Mouse (Mus musculus) embryonic facial prominence, embryonic 15.5 days (tissue): ENCODE measurements at regions not wholly inside any gene's neighbourhood (a gene's known extent, or its start where the extent isn't known, plus 50 kb on each side); places are given as distances from the start of the nearest gene placed in this dataset.
"Not testable (repeated sequence)": the region's sequence is repeated elsewhere in the genome, so short reads cannot be mapped to it uniquely, and the experiment has no call there.

Source experiments
- ATAC-seq: fragments of 200-750 bp; cut with Nextera tagmentation; 2 replicates; pipeline ENCODE4 v1.8.0; 2017; ENCODE audit warnings: low read depth, moderate TSS enrichment; ENCODE audit not compliant: insufficient number of reproducible peaks, low FRiP score, low TSS enrichment
- H3K27ac ChIP-seq: fragments of 300-500 bp; sonication (generic); replicated peaks from 2 replicates; pipeline ENCODE4 v1.5.1; 2015; ENCODE audit warnings: mild to moderate bottlenecking, inconsistent platforms
- H3K27me3 ChIP-seq: fragments of 300-500 bp; sonication (generic); 2 replicates; pipeline ENCODE4 v1.6.1; 2015; ENCODE audit warnings: inconsistent platforms
- H3K36me3 ChIP-seq: fragments of 300-500 bp; sonication (generic); 2 replicates; pipeline ENCODE4 v1.6.1; 2015; ENCODE audit warnings: mild to moderate bottlenecking, inconsistent platforms
- H3K4me1 ChIP-seq: fragments of 300-500 bp; sonication (generic); 2 replicates; pipeline ENCODE4 v1.6.1; 2015; ENCODE audit warnings: inconsistent platforms
- H3K4me2 ChIP-seq: fragments of 300-500 bp; sonication (generic); replicated peaks from 2 replicates; pipeline ENCODE4 v1.6.1; 2015; ENCODE audit warnings: mild to moderate bottlenecking, inconsistent platforms
- H3K4me3 ChIP-seq: fragments of 300-500 bp; sonication (generic); replicated peaks from 2 replicates; pipeline ENCODE4 v1.5.1; 2015; ENCODE audit warnings: mild to moderate bottlenecking, inconsistent platforms
- H3K9ac ChIP-seq: fragments of 300-500 bp; sonication (generic); 2 replicates; pipeline ENCODE4 v1.6.1; 2015; ENCODE audit warnings: inconsistent platforms
- H3K9me3 ChIP-seq: fragments of 300-500 bp; sonication (generic); replicated peaks from 2 replicates; pipeline ENCODE4 v1.6.1; 2016; ENCODE audit warnings: inconsistent platforms
- WGBS: fragments of 180-500 bp; shearing (Covaris S2); methylation state at CpG from one replicate; pipeline ENCODE4 v1.1.7; 2015; 5-methylcytosine and 5-hydroxymethylcytosine counted together

DNA sequence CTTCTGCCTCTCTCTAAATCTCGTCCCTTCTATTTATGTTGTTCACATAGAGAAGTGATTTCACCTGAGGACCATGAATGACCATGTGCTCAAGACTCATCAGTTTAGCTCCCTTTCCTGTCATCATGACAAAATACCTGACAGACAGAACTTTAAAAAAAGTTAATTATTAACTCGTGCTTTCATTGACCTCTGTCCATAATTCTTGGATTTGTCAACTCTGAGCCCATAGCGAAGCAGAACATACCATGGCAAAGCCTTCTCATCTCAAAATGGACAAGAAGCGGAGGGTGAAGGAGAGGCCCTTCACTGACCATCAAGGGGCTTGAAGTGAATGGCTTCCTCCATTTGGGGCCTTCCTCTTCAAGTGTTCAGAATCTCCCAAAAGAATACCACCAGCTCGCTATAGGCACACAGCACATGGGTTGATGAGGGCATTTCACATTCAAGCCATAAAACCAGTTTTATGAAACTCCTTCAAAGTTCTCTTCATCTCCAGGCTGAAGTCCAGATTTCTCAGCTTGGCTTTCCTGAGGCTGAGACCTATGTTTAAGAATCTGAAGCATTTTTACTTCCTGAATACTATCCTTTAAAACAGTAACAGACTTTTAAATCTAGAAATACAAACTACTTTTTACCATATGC is 144.0 kb upstream of the P2ry1 start:
- ATAC-seq, result no peak
- Histone ChIP-seq H3K27ac (no peak overlapping the region), H3K4me2 (no peak overlapping the region), H3K9ac (no peak overlapping the region), H3K27me3 (no peaks in the 10 kb centered on the region), H3K9me3 (no peaks in the 10 kb centered on the region), H3K36me3 (no peaks in the 10 kb centered on the region), H3K4me1 (no peaks in the 10 kb centered on the region), H3K4me3 (no peak overlapping the region)
- WGBS, result 87% methylated on average over 5 of the region's 5 CpGs

DNA sequence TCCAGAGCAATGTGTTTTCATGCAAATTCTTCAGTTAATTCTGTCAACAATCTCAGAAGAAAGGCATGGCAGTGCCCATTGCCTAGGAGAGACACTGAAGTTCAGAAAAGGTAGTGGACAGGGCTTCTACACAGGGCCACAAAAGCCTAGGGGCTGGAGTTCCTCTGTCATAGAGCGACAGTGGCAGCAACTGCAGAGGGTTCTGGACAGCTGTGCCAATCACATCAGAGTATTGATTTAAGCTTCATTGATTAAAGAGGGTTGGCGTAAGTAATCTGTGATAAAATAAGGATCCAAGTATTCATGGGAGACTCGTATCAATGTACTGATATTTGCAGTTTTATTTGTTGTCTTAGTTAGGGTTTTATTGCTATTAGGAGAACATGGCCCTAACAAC is 143.5 kb upstream of the P2ry1 start:
- Histone ChIP-seq H3K4me2 (no peak overlapping the region), H3K9ac (no peak overlapping the region), H3K4me3 (no peak overlapping the region), H3K4me1 (no peaks in the 10 kb centered on the region), H3K27ac (no peak overlapping the region), H3K27me3 (no peaks in the 10 kb centered on the region), H3K36me3 (no peaks in the 10 kb centered on the region), H3K9me3 (no peaks in the 10 kb centered on the region)
- WGBS, result 90% methylated on average over 3 of the region's 3 CpGs
- ATAC-seq, result no peak

- H3K4me1 ChIP-seq, H3K27me3 ChIP-seq, H3K9me3 ChIP-seq, H3K4me3 ChIP-seq, H3K36me3 ChIP-seq, H3K27ac ChIP-seq, H3K9ac ChIP-seq, ATAC-seq, H3K4me2 ChIP-seq: not testable (repeated sequence)
- 92% methylated on average over 11 of the region's 11 CpGs for WGBS
Measured at GRCm38 (mm10) chr3:60876858-60877257, 125.7 kb upstream of the P2ry1 start.

DNA sequence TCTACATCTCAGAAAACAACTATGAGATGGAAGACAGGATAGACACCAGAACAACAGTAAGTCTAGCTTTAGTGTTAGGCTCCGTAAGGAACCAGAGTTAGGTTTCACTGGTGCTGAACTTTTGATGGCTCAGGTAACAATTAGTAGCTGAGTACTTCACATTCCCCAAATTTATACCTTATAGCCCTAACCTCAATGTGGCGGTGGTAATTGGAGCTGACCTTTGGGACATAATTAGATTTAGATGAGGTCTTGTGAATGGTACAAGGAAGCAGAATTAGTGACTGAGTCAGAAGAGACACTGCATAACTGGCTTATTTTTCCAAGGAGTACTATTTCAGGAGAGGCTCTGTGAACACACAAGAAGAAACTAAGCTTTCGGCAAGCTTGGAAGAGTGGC is 123.7 kb upstream of the P2ry1 start:
- no peak for ATAC-seq
- Histone ChIP-seq H3K9ac (no peak overlapping the region), H3K4me2 (no peak overlapping the region), H3K4me1 (no peaks in the 10 kb centered on the region), H3K27me3 (no peaks in the 10 kb centered on the region), H3K27ac (no peak overlapping the region), H3K9me3 (no peaks in the 10 kb centered on the region), H3K36me3 (no peaks in the 10 kb centered on the region), H3K4me3 (no peak overlapping the region)
- 54% methylated on average over 3 of the region's 3 CpGs for WGBS

DNA sequence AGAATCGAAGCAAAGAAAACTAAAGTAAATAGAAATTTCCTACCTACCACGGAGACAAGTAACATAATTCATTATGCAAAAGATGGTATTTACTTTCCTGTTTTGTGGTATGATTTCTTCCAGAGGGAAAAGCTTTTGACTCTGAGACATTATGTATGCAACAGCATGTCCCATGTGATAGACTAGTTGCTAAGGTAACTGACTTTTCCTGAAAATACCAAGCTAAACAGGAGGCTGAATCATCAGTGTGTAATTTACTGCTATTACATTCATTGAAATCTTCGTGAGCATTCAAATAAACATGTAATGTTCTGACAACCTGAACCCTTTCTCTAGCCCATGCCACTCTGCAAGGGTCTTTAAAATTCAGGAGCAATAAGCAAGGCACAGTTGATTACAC is 118.6 kb upstream of the P2ry1 start:
- H3K4me3 ChIP-seq, result no peak overlapping the region
- H3K27ac ChIP-seq, result no peak overlapping the region
- 53% methylated on average over 3 of the region's 3 CpGs for WGBS
- H3K4me2 ChIP-seq, result no peak overlapping the region
- ATAC-seq, result no peak
- H3K27me3 ChIP-seq, result no peaks in the 10 kb centered on the region
- H3K9ac ChIP-seq, result no peak overlapping the region
- no peaks in the 10 kb centered on the region for H3K9me3 ChIP-seq
- H3K4me1 ChIP-seq, result no peaks in the 10 kb centered on the region
- no peaks in the 10 kb centered on the region for H3K36me3 ChIP-seq

- H3K27me3 ChIP-seq, result no peaks in the 10 kb centered on the region
Measured at GRCm38 (mm10) chr3:60889191-60889861, 113.3 kb upstream of the P2ry1 start.

DNA sequence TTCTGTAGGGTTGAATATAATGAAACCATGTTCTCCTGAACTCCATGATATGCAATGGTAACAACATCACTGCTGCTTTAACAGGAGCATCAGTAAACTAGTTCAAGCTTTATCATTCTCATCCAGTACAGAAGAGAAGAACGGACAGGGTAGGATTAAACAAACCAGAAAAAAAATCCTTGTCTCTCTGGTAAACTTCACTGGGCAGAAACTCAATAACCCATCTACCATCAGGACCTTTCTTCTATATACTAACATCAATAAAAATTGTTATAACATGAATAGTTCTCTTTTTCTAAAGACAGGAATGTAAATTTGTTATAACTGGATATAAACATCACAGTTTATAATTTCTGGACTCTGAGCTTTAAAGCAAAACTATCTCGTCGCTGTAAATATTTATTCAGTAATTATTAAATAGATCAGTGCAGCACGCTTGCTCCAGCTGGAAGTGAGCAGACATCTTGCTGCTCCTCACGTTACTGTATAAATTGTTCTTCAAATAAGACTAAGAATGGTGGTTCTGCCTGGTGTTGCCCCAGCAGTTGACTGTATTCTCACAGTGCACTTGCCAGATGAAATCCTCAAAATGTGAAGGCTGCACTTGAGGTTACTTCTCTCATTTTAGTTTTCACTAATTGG is 104.8 kb upstream of the P2ry1 start:
- Histone ChIP-seq H3K4me1 (no peaks in the 10 kb centered on the region), H3K4me2 (no peak overlapping the region), H3K9me3 (no peaks in the 10 kb centered on the region), H3K4me3 (no peak overlapping the region), H3K27me3 (no peaks in the 10 kb centered on the region), H3K27ac (no peak overlapping the region), H3K36me3 (no peaks in the 10 kb centered on the region), H3K9ac (no peak overlapping the region)
- 79% methylated on average over 5 of the region's 5 CpGs for WGBS
- ATAC-seq, result no peak

More at GRCm38 (mm10) chr3:60889191-60889861, 113.3 kb upstream of the P2ry1 start:
- Histone ChIP-seq H3K4me1 (no peaks in the 10 kb centered on the region), H3K9me3 (no peaks in the 10 kb centered on the region), H3K4me3 (no peak overlapping the region), H3K27ac (no peak overlapping the region), H3K9ac (no peak overlapping the region), H3K36me3 (no peaks in the 10 kb centered on the region), H3K4me2 (no peak overlapping the region)
- ATAC-seq, result no peak
- WGBS, result 90% methylated on average over 4 of the region's 4 CpGs

DNA sequence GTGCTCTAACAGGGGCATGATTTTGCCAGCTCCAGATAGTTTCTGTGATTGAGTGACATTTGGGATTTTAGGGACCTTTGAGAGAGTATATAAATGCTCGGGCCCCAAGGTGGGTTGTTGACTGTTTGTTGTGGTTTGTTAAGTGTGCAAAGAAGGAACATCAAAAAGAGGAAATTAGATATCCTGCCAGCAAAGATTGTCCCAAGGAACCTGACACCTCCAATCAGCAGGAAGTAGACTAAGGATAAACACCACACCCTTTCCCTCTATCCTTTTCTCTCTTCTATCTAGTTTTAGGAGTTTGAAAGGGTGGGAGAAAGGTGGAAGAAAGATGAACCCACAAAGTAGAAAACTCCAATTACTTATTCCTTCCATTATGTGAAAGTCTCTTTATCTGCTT is 103.9 kb upstream of the P2ry1 start:
- Histone ChIP-seq H3K27ac (no peak overlapping the region), H3K4me1 (no peaks in the 10 kb centered on the region), H3K9me3 (no peaks in the 10 kb centered on the region), H3K9ac (no peak overlapping the region), H3K27me3 (no peaks in the 10 kb centered on the region), H3K36me3 (no peaks in the 10 kb centered on the region), H3K4me3 (no peak overlapping the region), H3K4me2 (no peak overlapping the region)
- ATAC-seq, result no peak
- 43% methylated on average over 1 of the region's 1 CpGs for WGBS

GRCm38 (mm10) chr3:60901571-60901970 is 101.0 kb upstream of the P2ry1 start:
- Histone ChIP-seq H3K4me3 (no peak overlapping the region), H3K27me3 (no peaks in the 10 kb centered on the region), H3K36me3 (no peaks in the 10 kb centered on the region), H3K4me2 (no peak overlapping the region), H3K9ac (no peak overlapping the region), H3K27ac (no peak overlapping the region), H3K4me1 (no peaks in the 10 kb centered on the region), H3K9me3 (no peaks in the 10 kb centered on the region)
- ATAC-seq, result no peak
- 83% methylated on average over 2 of the region's 2 CpGs for WGBS

DNA sequence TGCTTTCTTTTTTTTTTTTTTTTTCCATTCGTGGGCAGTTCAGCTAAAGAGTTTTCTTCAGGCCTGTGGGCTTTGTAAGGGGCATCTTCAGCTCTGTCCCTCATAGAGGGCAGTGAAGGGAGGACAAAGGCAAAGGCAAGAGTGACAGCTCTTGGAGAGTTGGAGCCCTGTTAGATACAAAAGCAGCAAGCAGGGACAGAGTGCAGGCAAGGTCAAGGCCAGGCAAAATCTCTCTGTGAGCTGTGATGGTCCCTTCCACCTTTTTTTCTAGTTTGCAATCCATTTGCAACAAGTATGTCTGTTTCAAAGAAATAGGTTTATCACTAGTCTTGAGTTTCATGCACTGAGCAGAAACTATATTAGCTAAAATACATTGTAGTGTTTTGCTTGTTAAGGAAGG is 86.2 kb upstream of the P2ry1 start:
- H3K4me3 ChIP-seq, result no peak overlapping the region
- H3K4me1 ChIP-seq, result no peaks in the 10 kb centered on the region
- H3K9me3 ChIP-seq, result no peaks in the 10 kb centered on the region
- ATAC-seq, result no peak
- H3K4me2 ChIP-seq, result no peak overlapping the region
- no peaks in the 10 kb centered on the region for H3K36me3 ChIP-seq
- no peaks in the 10 kb centered on the region for H3K27me3 ChIP-seq
- H3K9ac ChIP-seq, result no peak overlapping the region
- no peak overlapping the region for H3K27ac ChIP-seq
- 61% methylated on average over 1 of the region's 1 CpGs for WGBS

DNA sequence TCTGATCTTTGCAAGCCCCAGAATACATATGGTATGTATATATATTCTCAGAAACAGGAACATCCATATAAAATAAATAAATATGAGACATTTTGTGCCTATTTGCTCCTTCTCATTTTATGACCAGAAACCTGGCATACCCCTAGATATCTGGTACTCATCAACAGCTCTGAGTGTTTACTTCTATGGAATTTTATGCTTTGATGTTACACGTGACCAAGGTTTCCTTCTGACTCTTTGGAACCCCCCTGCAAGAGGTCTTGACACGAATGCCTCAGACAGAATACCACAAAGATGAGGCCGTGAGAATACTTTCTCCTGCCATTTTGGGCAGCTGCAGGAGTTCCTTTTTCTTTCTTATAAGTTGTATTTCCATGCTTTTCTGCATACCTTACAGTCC is 85.3 kb upstream of the P2ry1 start:
- ATAC-seq, result no peak

More for the DNA sequence above, 85.3 kb upstream of the P2ry1 start:
- H3K36me3 ChIP-seq, result no peaks in the 10 kb centered on the region
- WGBS, result 33% methylated on average over 3 of the region's 3 CpGs
- H3K9ac ChIP-seq, result no peak overlapping the region
- H3K4me1 ChIP-seq, result no peaks in the 10 kb centered on the region
- no peak overlapping the region for H3K4me2 ChIP-seq
- H3K27me3 ChIP-seq, result no peaks in the 10 kb centered on the region
- no peak overlapping the region for H3K4me3 ChIP-seq
- H3K27ac ChIP-seq, result no peak overlapping the region
- no peaks in the 10 kb centered on the region for H3K9me3 ChIP-seq
